Mouse (Mus musculus): ENCODE measurements around the gene Grb2. TPM values are rescaled to one million over a fixed set of nuclear protein-coding genes. Genes with fewer than 3 reads are reported as not detected.

Gene Grb2
- total RNA-seq, 4 experiments from 2014 or later = 136 to 165 (median 160) TPM

- DNase-seq = no peak
Observed at GRCm38 (mm10) chr11:115603128-115603475, 105.3 kb downstream of the Grb2 start.

GRCm38 (mm10) chr11:115601174-115601573, 107.2 kb downstream of the Grb2 start:
- DNase-seq = no peak

GRCm38 (mm10) chr11:115600743-115601142, 107.7 kb downstream of the Grb2 start:
- DNase-seq = no peak

DNA sequence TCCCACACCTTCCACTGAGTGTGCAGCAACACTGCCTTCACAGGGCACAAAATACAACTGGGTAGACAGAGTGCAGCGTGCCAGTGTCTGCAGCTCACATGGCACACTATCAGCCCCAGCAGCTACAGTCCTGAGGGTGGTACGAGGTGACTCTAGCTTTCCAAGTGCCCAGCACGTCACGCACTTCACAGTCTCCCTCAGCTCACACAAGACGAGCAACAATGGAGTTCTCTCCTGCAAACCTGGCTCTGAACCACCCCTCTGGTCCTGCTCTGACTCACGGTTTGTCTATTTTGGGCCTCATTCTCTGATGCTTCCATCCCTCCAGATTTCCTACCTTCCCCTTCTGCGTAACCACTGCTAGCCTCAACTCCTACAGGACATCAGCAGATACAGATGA, 108.7 kb downstream of the Grb2 start:
- DNase-seq = no peak

DNA sequence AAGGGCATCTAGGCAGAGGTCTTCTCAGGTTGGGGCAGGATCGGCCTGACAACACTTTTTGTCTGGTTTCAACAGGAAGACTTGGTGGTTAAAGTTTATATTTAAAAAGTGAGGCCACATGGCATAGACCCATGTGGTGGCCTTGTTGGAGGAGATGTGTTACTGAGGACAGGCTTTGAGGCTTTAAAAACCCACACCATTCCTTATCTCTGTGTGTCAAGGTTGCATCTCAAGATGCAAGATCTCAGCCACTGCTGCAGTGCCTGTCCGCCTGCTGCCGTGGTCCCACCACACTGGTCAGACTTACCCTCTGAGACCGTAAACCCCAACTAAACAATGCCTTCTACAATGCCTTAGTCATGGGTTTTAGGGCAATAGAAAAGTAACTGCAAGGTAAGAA, 110.1 kb downstream of the Grb2 start:
- no peak for DNase-seq

- DNase-seq = no peak
Observed at GRCm38 (mm10) chr11:115595209-115595608, 113.2 kb downstream of the Grb2 start.

Other genes with a start within 250 kb of the Grb2 start
- gene Slc16a5, start 246.1 kb downstream of the Grb2 start, total RNA-seq (2022) = under 1 TPM in 1 of 4 experiments, not detected in 3; 0.21 TPM
- 10 to 100 TPM in 3 of 4 experiments, 1 to 10 TPM in 1; 8.6 to 11.7 (median 11.2) TPM for gene Armc7, start 232.9 kb downstream of the Grb2 start, total RNA-seq (2022)
- gene Nt5c, start 216.7 kb downstream of the Grb2 start, total RNA-seq (2022) = 100 to 1,000 TPM; 119 to 222 (median 142) TPM
- gene Jpt1, start 194.2 kb downstream of the Grb2 start, total RNA-seq (2022) = 100 to 1,000 TPM in 1 of 4 experiments, 10 to 100 TPM in 3; 86.2 to 109 (median 94.4) TPM
- 100 to 1,000 TPM; 220 to 285 (median 257) TPM for gene Sumo2, start 172.3 kb downstream of the Grb2 start, total RNA-seq (2022)
- 10 to 100 TPM; 46.5 to 61.0 (median 53.9) TPM for gene Nup85, start 144.2 kb downstream of the Grb2 start, total RNA-seq (2022)
- 100 to 1,000 TPM in 1 of 4 experiments, 10 to 100 TPM in 3; 82.0 to 110 (median 92.1) TPM for gene Mrps7, start 104.7 kb downstream of the Grb2 start, total RNA-seq (2022)
- gene Gga3, start 104.5 kb downstream of the Grb2 start, total RNA-seq (2022) = 10 to 100 TPM; 20.3 to 52.7 (median 37.8) TPM
- gene Mif4gd, start 95.6 kb downstream of the Grb2 start, total RNA-seq (2022) = 100 to 1,000 TPM; 101 to 135 (median 121) TPM
- gene Slc25a19, start 80.3 kb downstream of the Grb2 start, total RNA-seq (2022) = 10 to 100 TPM; 59.5 to 94.1 (median 91.2) TPM
- 100 to 1,000 TPM in 2 of 4 experiments, 10 to 100 TPM in 2; 83.2 to 102 (median 95.5) TPM for gene Tmem94, start 56.8 kb upstream of the Grb2 start, total RNA-seq (2022)
- gene Caskin2, start 105.0 kb upstream of the Grb2 start, total RNA-seq (2022) = 10 to 100 TPM; 60.6 to 97.3 (median 78.2) TPM
- 10 to 100 TPM; 20.0 to 32.2 (median 25.4) TPM for gene Tsen54, start 106.1 kb upstream of the Grb2 start, total RNA-seq (2022)
- gene Llgl2, start 115.5 kb upstream of the Grb2 start, total RNA-seq (2022) = 10 to 100 TPM; 10.5 to 13.4 (median 11.5) TPM
- 1 to 10 TPM in 1 of 4 experiments, under 1 TPM in 2, not detected in 1; 0.09 to 1.1 (median 0.32) TPM for gene Myo15b, start 149.8 kb upstream of the Grb2 start, total RNA-seq (2022)
- under 1 TPM; 0.29 to 0.65 (median 0.42) TPM for gene Smim5, start 191.4 kb upstream of the Grb2 start, total RNA-seq (2022)
- not detected for gene Smim6, start 203.4 kb upstream of the Grb2 start, total RNA-seq (2022)
- gene Sap30bp, start 224.7 kb upstream of the Grb2 start, total RNA-seq (2022) = 10 to 100 TPM; 46.2 to 53.7 (median 48.3) TPM
- gene Recql5, start 224.9 kb upstream of the Grb2 start, total RNA-seq (2022) = 10 to 100 TPM; 24.7 to 40.4 (median 36.6) TPM